ENCODE assay signal across 8 mouse cellular contexts in genomic region chr17:25823452-25823851, GRCm38 (mm10). TPM values are rescaled to one million over a fixed set of nuclear protein-coding genes. Genes with fewer than 3 reads are reported as not detected.
A peak's percentile ranks its signal among the peaks of the same experiment; 100 is the strongest.
DNase-seq lines count a peak whose midpoint lies in the region; ATAC-seq and TF ChIP-seq lines count a peak whose summit lies in the region.

Wdr24 (plus strand) TSS chr17:25823627.

- H3K4me2 ChIP-seq in liver, embryonic 16.5 days (ENCODE audit: low read depth, low read length) = peak within 1 kb of the TSS; percentile 92
- H3K4me2 ChIP-seq in neural tube, embryonic 13.5 days = peak within 1 kb of the TSS; percentile 99

- H3K4me1 ChIP-seq in ES-Bruce4 (ENCODE audit: control insufficient read depth, insufficient read depth, low read length) = no peaks in the 10 kb centered on the region
- H3K4me1 ChIP-seq in liver, embryonic 16.5 days (ENCODE audit: control insufficient read depth, low read depth, low read length) = peaks cover 27% of the 10 kb centered on the region
- peaks cover 54% of the 10 kb centered on the region for H3K4me1 ChIP-seq in neural tube, embryonic 13.5 days (replicated peaks)

- no peaks in the 10 kb centered on the region; the same call in 1 of the 2 replicates for H3K36me3 ChIP-seq in ES-Bruce4 (ENCODE audit: control insufficient read depth, insufficient read depth, low read length, poor library complexity, severe bottlenecking)
- H3K36me3 ChIP-seq in liver, embryonic 16.5 days (ENCODE audit: control insufficient read depth, insufficient read depth) = no peaks in the 10 kb centered on the region; the same call in none of the 2 replicates
- H3K36me3 ChIP-seq in neural tube, embryonic 13.5 days = peaks cover 45% of the 10 kb centered on the region

- peak; percentile 97 for DNase-seq in brain, embryonic 14.5 days (ENCODE audit: low read depth)
- DNase-seq in heart, postnatal 10 days = peak; percentile 85 to 90
- DNase-seq in kidney, postnatal 4 days = peak; percentile 75 to 83
- DNase-seq in thymus, postnatal 0 days (ENCODE audit: low spot score) = peak; percentile 89

- H3K4me3 ChIP-seq in ES-Bruce4 (ENCODE audit: low read depth, low read length) = peak within 1 kb of the TSS; percentile 93
- peak within 1 kb of the TSS; percentile 85 for H3K4me3 ChIP-seq in liver, embryonic 16.5 days (ENCODE audit: low read depth, low read length)
- H3K4me3 ChIP-seq in neural tube, embryonic 13.5 days = peak within 1 kb of the TSS; percentile 69

- under 1% methylated on average over 18 of the region's 18 CpGs for WGBS in liver, embryonic 16.5 days (ENCODE audit: insufficient replicate concordance)
- WGBS in neural tube, embryonic 13.5 days = 1% methylated on average over 18 of the region's 18 CpGs

- no peak within 1 kb of the TSS for H3K27ac ChIP-seq in ES-Bruce4 (ENCODE audit: insufficient read depth, low read length)
- peak within 1 kb of the TSS; percentile 60 for H3K27ac ChIP-seq in liver, embryonic 16.5 days (ENCODE audit: low read length)
- H3K27ac ChIP-seq in neural tube, embryonic 13.5 days (replicated peaks) = peak within 1 kb of the TSS; percentile 76

- peak; percentile 89 for ATAC-seq in erythroblast, adult 5-6 weeks (replicated peaks; ENCODE audit: low FRiP score, poor library complexity, severe bottlenecking)
- ATAC-seq in liver, embryonic 16.5 days (ENCODE audit: low read depth) = peak; percentile 64
- ATAC-seq in neural tube, embryonic 13.5 days (ENCODE audit: low read depth) = peak; percentile 44

- TF ChIP-seq EP300 in ES-Bruce4 (IDR thresholded peaks at IDR 0.05; ENCODE audit: insufficient read depth, low read depth, low read length) = no peak

- H3K27me3 ChIP-seq in ES-Bruce4 (ENCODE audit: control insufficient read depth, insufficient read depth, low read length, poor library complexity, severe bottlenecking) = no peaks in the 10 kb centered on the region
- H3K27me3 ChIP-seq in liver, embryonic 16.5 days (ENCODE audit: control insufficient read depth, insufficient read depth, low read depth, low read length) = peaks cover 24% of the 10 kb centered on the region
- H3K27me3 ChIP-seq in neural tube, embryonic 13.5 days = peaks cover 27% of the 10 kb centered on the region

- H3K9me3 ChIP-seq in ES-Bruce4 (replicated peaks; ENCODE audit: control insufficient read depth, insufficient read depth, low read length, poor library complexity, severe bottlenecking) = no peaks in the 10 kb centered on the region
- no peaks in the 10 kb centered on the region for H3K9me3 ChIP-seq in liver, embryonic 16.5 days (replicated peaks; ENCODE audit: control insufficient read depth, low read length)
- no peaks in the 10 kb centered on the region for H3K9me3 ChIP-seq in neural tube, embryonic 13.5 days

- TF ChIP-seq POLR2A in ES-Bruce4 (IDR thresholded peaks at IDR 0.05; ENCODE audit: insufficient read depth, low read length) = no peak
- TF ChIP-seq POLR2A in brain, embryonic 14.5 days (IDR thresholded peaks at IDR 0.05; ENCODE audit: borderline replicate concordance, extremely low read depth, insufficient read depth, insufficient read length, poor library complexity, severe bottlenecking) = peak; percentile 24; the same call in 1 of the 2 replicates

- H3K9ac ChIP-seq in ES-Bruce4 (ENCODE audit: low read depth, poor library complexity, severe bottlenecking) = peak within 1 kb of the TSS; percentile 60
- peak within 1 kb of the TSS; percentile 77 for H3K9ac ChIP-seq in liver, embryonic 16.5 days (ENCODE audit: low read depth, low read length)
- H3K9ac ChIP-seq in neural tube, embryonic 13.5 days = peak within 1 kb of the TSS; percentile 91

- no peak for TF ChIP-seq CTCF in ES-Bruce4 (IDR thresholded peaks at IDR 0.05; ENCODE audit: low read depth, low read length)
- TF ChIP-seq CTCF in brain, embryonic 14.5 days (IDR thresholded peaks at IDR 0.05; ENCODE audit: borderline replicate concordance, extremely low read depth, insufficient read depth, insufficient read length) = no peak

- intact Hi-C loops in heart, postnatal 10 days (cut with DNase I) = no loop called here

RNA-seq across cellular contexts. Expression of gene Wdr24, which starts in this region (rescaled TPM):
- 19.8 and 20.7 TPM in 2 replicates for polyA plus RNA-seq in ES-Bruce4 (2011; ENCODE audit: insufficient read depth, insufficient read length, low read depth, missing spikeins)
- polyA plus RNA-seq in brain, embryonic 14.5 days (2012; rRNA removed) = 47.0 and 57.5 TPM in 2 replicates
- 0.38 and 0.42 TPM in 2 replicates for total RNA-seq in erythroblast, adult 5-6 weeks (2015; ENCODE audit: low replicate concordance)
- 4.9 and 6.0 TPM in 2 replicates for total RNA-seq in erythroblast, adult 5-6 weeks (2017; ENCODE audit: low replicate concordance)
- total RNA-seq in heart, postnatal 10 days (2021) = 10 to 100 TPM; 10.1 to 12.2 TPM
- 10.8 and 11.6 TPM in 2 replicates for polyA plus RNA-seq in liver, embryonic 16.5 days (2015; fragmentation: Nextera tagmentation; extraction: Ambion mirVana)
- polyA plus RNA-seq in neural tube, embryonic 13.5 days (2015; fragmentation: Nextera tagmentation; extraction: Ambion mirVana) = 27.0 and 28.3 TPM in 2 replicates
- polyA plus RNA-seq in thymus, postnatal 0 days (2015; fragmentation: Nextera tagmentation; extraction: Ambion mirVana) = 25.8 and 27.3 TPM in 2 replicates
